In the genomic region with DNA sequence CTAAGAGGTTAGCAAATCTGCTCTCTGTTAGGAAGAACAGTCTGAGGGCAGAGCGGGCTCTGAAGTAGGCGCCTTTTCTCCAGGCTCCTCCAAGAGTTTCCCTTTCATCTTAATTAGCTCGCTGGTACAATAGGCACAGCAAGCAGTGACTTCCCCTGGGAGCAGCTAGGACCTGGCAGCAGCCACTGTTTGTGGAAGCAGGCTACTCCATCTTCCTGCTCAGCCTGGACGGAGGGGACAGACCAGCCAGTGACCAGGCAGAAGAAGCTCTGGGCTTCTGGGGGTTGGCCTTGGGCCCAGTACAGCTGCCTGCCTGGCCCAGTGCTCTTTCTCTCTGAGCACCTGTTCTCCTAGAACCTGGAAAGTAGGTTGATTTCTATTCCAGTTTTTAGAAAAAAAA, we compare ENCODE assay signal across 8 mouse cellular contexts.
DNase-seq lines count a peak whose midpoint lies in the region; ATAC-seq lines count a peak whose summit lies in the region.
"Had no signal": no experiment of that assay in that cellular context is flagged by ENCODE, and none has a peak within 500 bp of the region (broad histone marks: within the 10 kb centered on the region; RNA-seq: fewer than 3 reads in every experiment).

No protein-coding gene starts in this region.

- no peak overlapping the region for H3K4me2 ChIP-seq in hindbrain, embryonic 13.5 days
- H3K4me2 ChIP-seq in midbrain, embryonic 14.5 days (ENCODE audit: low read length): no peak overlapping the region

- no peak for ATAC-seq in hindbrain, embryonic 13.5 days (ENCODE audit: low FRiP score)
- no peak for ATAC-seq in midbrain, embryonic 14.5 days (ENCODE audit: low FRiP score, low TSS enrichment)

- H3K27me3 ChIP-seq in hindbrain, embryonic 13.5 days: no peaks in the 10 kb centered on the region
- H3K27me3 ChIP-seq in midbrain, embryonic 14.5 days (ENCODE audit: control insufficient read depth, insufficient read depth, low read length): no peaks in the 10 kb centered on the region

- H3K9ac ChIP-seq in hindbrain, embryonic 13.5 days: no peak overlapping the region
- no peak overlapping the region for H3K9ac ChIP-seq in midbrain, embryonic 14.5 days (replicated peaks; ENCODE audit: low read length)

- H3K27ac ChIP-seq in hindbrain, embryonic 13.5 days: peak overlapping the region; percentile 64; the same call in 1 of the 2 replicates
- no peak overlapping the region for H3K27ac ChIP-seq in midbrain, embryonic 14.5 days (replicated peaks; ENCODE audit: low read depth, low read length)

- no peak overlapping the region for H3K4me3 ChIP-seq in hindbrain, embryonic 13.5 days
- H3K4me3 ChIP-seq in midbrain, embryonic 14.5 days (replicated peaks; ENCODE audit: low read depth, low read length): no peak overlapping the region
- H3K4me3 ChIP-seq: megakaryocyte, embryonic 14.5 days had no signal

- 7% methylated on average over 4 of the region's 4 CpGs for WGBS in hindbrain, embryonic 13.5 days
- WGBS in midbrain, embryonic 14.5 days: 4% methylated on average over 4 of the region's 4 CpGs

- H3K4me1 ChIP-seq in hindbrain, embryonic 13.5 days (replicated peaks): peaks cover 25% of the 10 kb centered on the region
- peaks cover 13% of the 10 kb centered on the region; the same call in 1 of the 2 replicates for H3K4me1 ChIP-seq in midbrain, embryonic 14.5 days (ENCODE audit: control insufficient read depth, insufficient read depth, low read length)
- H3K4me1 ChIP-seq: megakaryocyte, embryonic 14.5 days had no signal

- H3K36me3 ChIP-seq in hindbrain, embryonic 13.5 days: no peaks in the 10 kb centered on the region
- H3K36me3 ChIP-seq in midbrain, embryonic 14.5 days (ENCODE audit: control insufficient read depth, insufficient read depth, low read length): no peaks in the 10 kb centered on the region

- peak; percentile 52 for DNase-seq in kidney, postnatal 10 days
- DNase-seq in kidney, adult 11 months: no peak
- DNase-seq in cerebellum, adult 9-11 months: peak; percentile 67
- peak; percentile 74 for DNase-seq in midbrain, embryonic 14.5 days
- DNase-seq in thymus, postnatal 4 days: no peak
- DNase-seq in natural killer cell, adult 2 months (ENCODE audit: low spot score in 2 of 2): no peak

- H3K9me3 ChIP-seq in hindbrain, embryonic 13.5 days: no peaks in the 10 kb centered on the region
- H3K9me3 ChIP-seq in midbrain, embryonic 14.5 days (ENCODE audit: control insufficient read depth, low read length): no peaks in the 10 kb centered on the region
- H3K9me3 ChIP-seq: megakaryocyte, embryonic 14.5 days had no signal

Comparison
In these comparisons a context has a peak if more than half of its experiments do, and no peak if none do; other contexts are left out.
1. DNase-seq: peak in kidney, postnatal 10 days (single experiment), cerebellum, adult 9-11 months (single experiment) and midbrain, embryonic 14.5 days (single experiment); none in kidney, adult 11 months (single experiment), thymus, postnatal 4 days (single experiment) and natural killer cell, adult 2 months (0 of 2).